Mouse (Mus musculus) intestine, postnatal 0 days (tissue): ENCODE measurements around the gene Sos2. TPM values are rescaled to one million over a fixed set of nuclear protein-coding genes. Genes with fewer than 3 reads are reported as not detected.

ENCODE experiments used
- ATAC-seq: fragments of 200-750 bp; cut with Nextera tagmentation; 2 replicates; pipeline ENCODE4 v1.8.0; 2017; ENCODE audit warnings: mild to moderate bottlenecking, moderate TSS enrichment, moderate library complexity
- H3K27ac ChIP-seq: fragments of 300-500 bp; sonication (generic); 2 replicates; pipeline ENCODE4 v1.5.1; 2014; ENCODE audit warnings: mild to moderate bottlenecking, low read depth, low read length, moderate library complexity
- H3K27me3 ChIP-seq: fragments of 300-500 bp; sonication (generic); replicated peaks from 2 replicates; pipeline ENCODE4 v1.6.1; 2014; ENCODE audit warnings: low read length, mixed read lengths; ENCODE audit not compliant: control insufficient read depth, insufficient read depth
- H3K36me3 ChIP-seq: fragments of 300-500 bp; sonication (generic); 2 replicates; pipeline ENCODE4 v1.6.1; 2014; ENCODE audit warnings: mild to moderate bottlenecking, moderate library complexity; ENCODE audit not compliant: control insufficient read depth, insufficient read depth
- H3K4me1 ChIP-seq: fragments of 300-500 bp; sonication (generic); replicated peaks from 2 replicates; pipeline ENCODE4 v1.6.1; 2014; ENCODE audit warnings: antibody characterized with exemption, low read length, mixed read lengths; ENCODE audit not compliant: control insufficient read depth, insufficient read depth
- H3K4me2 ChIP-seq: fragments of 300-500 bp; sonication (generic); replicated peaks from 2 replicates; pipeline ENCODE4 v1.6.1; 2014; ENCODE audit warnings: low read depth, mild to moderate bottlenecking, moderate library complexity
- H3K4me3 ChIP-seq: fragments of 300-500 bp; sonication (generic); 2 replicates; pipeline ENCODE4 v1.5.1; 2014; ENCODE audit warnings: low read depth, low read length
- H3K9ac ChIP-seq: fragments of 300-500 bp; sonication (generic); 2 replicates; pipeline ENCODE4 v1.6.1; 2014; ENCODE audit warnings: mild to moderate bottlenecking, low read depth, low read length
- H3K9me3 ChIP-seq: fragments of 300-500 bp; sonication (generic); 2 replicates; pipeline ENCODE4 v1.6.1; 2016; ENCODE audit warnings: mixed run types; ENCODE audit not compliant: control insufficient read depth
- CTCF ChIP-seq: sonication (generic); IDR thresholded peaks from 2 replicates; pipeline ENCODE4 v1.5.1; 2016; ENCODE audit warnings: low read depth, mild to moderate bottlenecking, control low read depth, antibody characterized with exemption, moderate library complexity
- WGBS: fragments of 180-500 bp; shearing (Covaris S2); extraction: QIAGEN DNeasy Blood & Tissue Kit; methylation state at CpG from one replicate; pipeline ENCODE4 v1.1.7; 2014; 5-methylcytosine and 5-hydroxymethylcytosine counted together
- polyA plus RNA-seq: library from polyadenylated mRNA; unstranded; fragments of >200 nt; fragmentation: Nextera tagmentation; extraction: Ambion mirVana; gene quantifications from 2 replicates; pipeline ENCODE4 v1.2.1, GENCODE M21; 2015

Gene Sos2
- polyA plus RNA-seq, 1 experiment from 2014 or later = 9.4 TPM

DNA sequence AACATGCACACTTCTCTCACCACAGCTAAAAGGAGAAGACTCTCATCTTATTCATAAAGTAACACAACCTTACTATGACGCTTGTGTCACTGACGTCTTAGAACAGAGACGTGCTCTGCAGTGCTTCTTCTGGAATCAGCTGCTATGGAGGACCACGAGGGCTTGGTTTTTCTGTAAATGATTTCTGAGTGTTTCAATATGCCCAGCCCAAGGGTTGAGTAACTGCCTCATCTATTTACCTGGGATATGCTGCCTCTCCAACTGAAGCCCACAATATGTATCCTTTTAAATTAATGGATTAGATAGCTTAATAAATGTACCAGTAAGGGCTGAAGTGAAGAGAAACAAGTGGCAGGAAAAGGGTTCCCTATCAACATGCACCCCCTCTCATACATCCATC, 9.1 kb upstream of the Sos2 start:
- Histone ChIP-seq H3K4me3 (no peak overlapping the region), H3K36me3 (no peaks in the 10 kb centered on the region; the same call in 1 of the 2 replicates), H3K9ac (no peak overlapping the region), H3K27ac (no peak overlapping the region), H3K27me3 (no peaks in the 10 kb centered on the region), H3K4me2 (no peak overlapping the region), H3K4me1 (no peaks in the 10 kb centered on the region), H3K9me3 (no peaks in the 10 kb centered on the region)
- 92% methylated on average over 4 of the region's 4 CpGs for WGBS
- no peak for ATAC-seq
- no peak for TF ChIP-seq CTCF

DNA sequence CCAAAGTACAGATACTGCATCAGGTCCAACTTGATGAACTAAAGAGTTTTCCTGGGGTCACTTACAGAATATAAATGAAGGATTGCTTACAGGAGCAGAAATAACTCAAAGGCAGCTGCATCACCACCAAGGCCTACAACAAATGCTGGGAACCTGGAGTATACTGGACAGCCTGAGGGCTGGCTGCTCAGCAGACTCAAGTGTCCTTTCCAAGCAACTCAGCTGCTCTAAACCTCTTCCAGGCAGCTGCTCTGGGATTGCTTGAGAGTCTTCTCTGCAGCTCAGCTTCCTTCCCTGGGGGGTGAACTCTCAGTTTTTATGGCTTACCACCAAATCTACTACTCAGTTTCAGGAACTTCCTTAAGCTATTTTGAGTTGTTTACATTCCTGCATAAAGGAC, 7.4 kb upstream of the Sos2 start:
- no peak for ATAC-seq
- no peaks in the 10 kb centered on the region for H3K9me3 ChIP-seq
- no peak for TF ChIP-seq CTCF

DNA sequence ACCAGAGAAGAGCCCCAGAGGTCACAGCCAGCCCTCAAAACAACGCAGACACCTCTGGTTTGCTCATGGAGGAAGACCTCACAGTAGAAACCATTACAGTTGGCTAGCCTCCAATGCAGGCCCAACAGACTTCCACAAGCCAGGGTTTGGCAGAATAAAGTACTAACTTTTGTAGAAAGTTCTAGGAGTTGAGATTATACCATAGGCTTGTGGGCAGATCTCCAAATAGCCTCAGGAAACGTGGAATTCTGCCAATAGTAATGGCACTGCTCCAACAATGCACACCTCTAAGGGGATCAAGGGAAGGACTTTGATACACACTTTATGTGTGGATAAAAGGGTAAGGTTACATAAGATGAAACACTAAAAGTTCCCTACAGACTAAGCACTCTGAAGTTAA, 6.7 kb upstream of the Sos2 start:
- H3K4me2 ChIP-seq = no peak overlapping the region
- H3K4me1 ChIP-seq = no peaks in the 10 kb centered on the region
- no peaks in the 10 kb centered on the region for H3K27me3 ChIP-seq
- TF ChIP-seq CTCF = no peak
- WGBS = 41% methylated on average over 2 of the region's 2 CpGs
- ATAC-seq = no peak
- H3K9ac ChIP-seq = no peak overlapping the region
- H3K27ac ChIP-seq = no peak overlapping the region
- no peaks in the 10 kb centered on the region; the same call in 1 of the 2 replicates for H3K36me3 ChIP-seq
- no peak overlapping the region for H3K4me3 ChIP-seq
- no peaks in the 10 kb centered on the region for H3K9me3 ChIP-seq

More for the DNA sequence above, 7.4 kb upstream of the Sos2 start:
- no peaks in the 10 kb centered on the region; the same call in 1 of the 2 replicates for H3K36me3 ChIP-seq
- H3K4me1 ChIP-seq = no peaks in the 10 kb centered on the region
- no peak overlapping the region for H3K4me3 ChIP-seq
- no peak overlapping the region for H3K9ac ChIP-seq
- no peak overlapping the region for H3K4me2 ChIP-seq
- H3K27me3 ChIP-seq = no peaks in the 10 kb centered on the region
- no peak overlapping the region for H3K27ac ChIP-seq

DNA sequence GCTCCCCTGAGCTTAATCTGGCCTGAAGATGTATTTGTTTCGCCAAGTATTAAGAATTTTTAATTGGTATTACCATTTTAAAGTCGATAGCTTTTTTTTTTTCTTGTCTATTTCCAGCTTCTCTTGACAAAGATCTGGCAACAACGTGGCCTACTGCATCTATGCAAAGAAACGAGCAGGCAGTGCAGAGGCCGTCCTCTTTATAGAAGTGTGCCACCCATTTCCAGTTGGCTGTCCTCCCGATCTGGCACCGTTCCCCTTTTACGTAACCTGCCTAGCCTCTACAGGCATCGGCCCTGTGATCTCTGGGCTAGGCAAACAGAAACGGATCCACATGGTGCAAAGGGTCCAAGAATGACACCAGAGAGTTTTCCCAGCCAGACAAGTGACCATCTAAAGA, 1.9 kb upstream of the Sos2 start:
- no peak for TF ChIP-seq CTCF
- WGBS = 30% methylated on average over 10 of the region's 10 CpGs
- H3K27me3 ChIP-seq = no peaks in the 10 kb centered on the region
- 0 out of 2 replicates have a peak overlapping the region, but pooled peaks have one; percentile 79 for H3K4me3 ChIP-seq
- H3K27ac ChIP-seq = no peak overlapping the region
- H3K9me3 ChIP-seq = no peaks in the 10 kb centered on the region
- H3K4me2 ChIP-seq = peak overlapping the region; percentile 63
- H3K4me1 ChIP-seq = no peaks in the 10 kb centered on the region
- no peak overlapping the region for H3K9ac ChIP-seq
- H3K36me3 ChIP-seq = no peaks in the 10 kb centered on the region
- ATAC-seq = no peak

DNA sequence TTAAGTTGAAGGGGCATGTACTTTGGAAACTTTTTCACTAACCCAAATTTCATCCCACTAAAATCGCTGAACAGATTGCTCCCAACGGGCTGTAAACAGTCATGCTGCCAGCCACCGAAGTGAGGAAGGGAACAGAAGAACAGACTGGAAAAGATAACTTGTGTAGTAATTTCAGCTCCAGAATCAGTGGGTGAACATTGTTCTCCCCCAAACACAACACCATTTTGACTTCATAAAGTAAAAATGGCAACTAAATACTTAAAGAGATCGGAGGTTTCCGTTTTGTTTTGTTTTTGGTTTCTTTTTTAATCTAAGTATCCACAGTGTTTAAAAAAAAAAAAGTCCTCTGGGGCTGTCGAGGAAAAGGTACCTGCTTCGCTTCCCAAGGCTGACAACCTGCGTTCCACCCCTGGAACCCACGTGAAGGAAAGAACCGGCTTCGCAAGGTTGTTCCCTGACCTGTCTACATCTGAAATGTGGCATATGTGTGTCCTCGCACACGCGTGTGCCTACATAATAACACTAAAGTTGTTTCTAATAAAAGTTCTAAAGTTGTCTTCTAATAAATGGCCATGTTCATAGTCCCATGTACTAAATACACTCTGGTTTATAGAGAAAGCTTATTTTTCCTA, 1.3 kb upstream of the Sos2 start:
- no peak overlapping the region for H3K9ac ChIP-seq

DNA sequence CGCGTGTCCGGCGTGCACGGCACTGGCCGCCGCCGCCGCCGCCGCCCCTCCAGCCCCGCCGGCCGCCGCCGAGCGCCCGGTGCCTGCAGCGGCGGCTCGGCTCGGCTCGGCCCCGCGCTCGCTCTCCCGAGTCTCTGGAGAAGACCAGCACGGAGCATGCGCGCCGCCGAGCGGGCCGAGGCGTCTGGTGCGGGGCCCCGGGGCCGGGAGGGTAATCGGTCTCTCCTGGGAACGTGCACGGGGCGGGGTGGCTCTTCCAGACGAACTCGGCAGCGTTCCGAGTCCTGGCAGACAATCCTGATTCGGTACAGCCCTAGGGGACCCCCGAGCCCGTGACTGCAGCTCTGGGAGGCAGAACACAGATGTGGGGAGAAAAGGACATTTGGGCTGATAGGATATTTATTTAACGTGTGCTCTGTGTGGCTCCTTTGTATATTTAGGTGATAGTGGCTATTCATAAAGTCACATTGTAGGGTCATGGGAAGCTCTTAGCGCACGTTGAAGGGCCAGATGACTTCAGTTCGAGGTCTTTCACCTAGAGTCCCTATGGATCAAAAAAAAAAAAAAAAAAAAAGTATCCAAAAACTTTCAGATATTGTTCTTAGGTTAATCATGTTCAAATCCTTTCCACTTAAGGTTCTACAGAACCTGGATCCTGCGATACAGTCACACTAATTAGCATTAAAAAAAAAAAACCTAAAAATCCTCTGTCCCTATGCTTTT, 574 bp upstream of the Sos2 start:
- Histone ChIP-seq H3K27ac (peak overlapping the region; percentile 99), H3K9ac (peak overlapping the region; percentile 91), H3K9me3 (no peaks in the 10 kb centered on the region), H3K4me1 (no peaks in the 10 kb centered on the region), H3K4me2 (peak overlapping the region; percentile 63), H3K36me3 (no peaks in the 10 kb centered on the region), H3K4me3 (peak overlapping the region; percentile 79), H3K27me3 (no peaks in the 10 kb centered on the region)
- ATAC-seq = peak; percentile 89
- TF ChIP-seq CTCF = peak; percentile 34
- under 1% methylated on average over 49 of the region's 54 CpGs for WGBS

More for the DNA sequence above, 1.3 kb upstream of the Sos2 start:
- WGBS = 47% methylated on average over 14 of the region's 14 CpGs
- Histone ChIP-seq H3K9me3 (no peaks in the 10 kb centered on the region), H3K4me2 (peak overlapping the region; percentile 63), H3K36me3 (no peaks in the 10 kb centered on the region), H3K4me1 (no peaks in the 10 kb centered on the region), H3K27ac (no peak overlapping the region), H3K4me3 (peak overlapping the region; percentile 79), H3K27me3 (no peaks in the 10 kb centered on the region)
- ATAC-seq = no peak
- TF ChIP-seq CTCF = no peak
